ENCODE assay signal across 19 mouse cellular contexts in the genomic region with DNA sequence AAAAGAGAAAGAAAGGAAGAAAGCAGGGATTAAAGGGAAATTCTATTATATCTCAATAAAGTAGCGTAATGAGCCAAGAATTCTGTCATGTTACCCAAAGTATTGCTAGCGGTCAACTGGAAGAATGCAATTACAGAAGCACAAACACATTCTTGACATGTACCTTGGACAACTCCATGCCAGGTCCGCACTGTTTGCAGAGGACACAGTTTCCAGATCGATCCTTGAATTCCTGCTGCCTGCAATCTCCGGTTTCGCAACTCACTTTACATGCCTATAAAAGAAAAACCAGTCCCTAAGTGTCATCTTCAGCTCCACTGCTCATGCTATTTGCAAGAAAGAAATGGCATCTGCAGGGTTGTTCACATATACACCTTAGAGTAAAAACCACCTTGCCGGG.
"Had no signal": no experiment of that assay in that cellular context is flagged by ENCODE, and none has a peak within 500 bp of the region (broad histone marks: within the 10 kb centered on the region; RNA-seq: fewer than 3 reads in every experiment).

No protein-coding gene starts in this region.

- H3K27ac ChIP-seq: liver, embryonic 14.5 days; midbrain, embryonic 12.5 days; neural tube, embryonic 13.5 days; neural tube, embryonic 15.5 days; stomach, embryonic 15.5 days; stomach, postnatal 0 days had no signal

- H3K4me2 ChIP-seq: lung, embryonic 14.5 days; midbrain, embryonic 12.5 days; neural tube, embryonic 13.5 days; neural tube, embryonic 15.5 days; stomach, embryonic 15.5 days had no signal

- DNase-seq: lung, adult 18-20 months; lung, embryonic 14.5 days; lung, postnatal 10 days; lung, postnatal 4 days; midbrain, embryonic 14.5 days; retina, postnatal 1 day; right cerebral cortex, adult 18-20 months; thymus, adult 2 months; thymus, postnatal 25 days; thymus, postnatal 4 days had no signal

- H3K9ac ChIP-seq: liver, embryonic 14.5 days; lung, embryonic 14.5 days; midbrain, embryonic 12.5 days; neural tube, embryonic 13.5 days; neural tube, embryonic 15.5 days; stomach, embryonic 15.5 days had no signal

- ATAC-seq: midbrain, embryonic 16.5 days had no signal

- H3K4me3 ChIP-seq: midbrain, embryonic 10.5 days; midbrain, embryonic 12.5 days; myocyte; neural tube, embryonic 13.5 days; neural tube, embryonic 15.5 days; stomach, embryonic 15.5 days had no signal

- H3K27me3 ChIP-seq: midbrain, embryonic 12.5 days; neural tube, embryonic 13.5 days; neural tube, embryonic 15.5 days; stomach, embryonic 15.5 days had no signal

- H3K9me3 ChIP-seq: midbrain, embryonic 10.5 days; midbrain, embryonic 12.5 days; neural tube, embryonic 13.5 days; neural tube, embryonic 15.5 days; stomach, embryonic 15.5 days had no signal

- H3K36me3 ChIP-seq: neural tube, embryonic 13.5 days; neural tube, embryonic 15.5 days; stomach, embryonic 15.5 days had no signal

- H3K4me1 ChIP-seq: neural tube, embryonic 13.5 days; neural tube, embryonic 15.5 days; stomach, embryonic 15.5 days had no signal
